ENCODE assay signal across 11 mouse cellular contexts in genomic region chr5:23874457-23874856, GRCm38 (mm10). TPM values are rescaled to one million over a fixed set of nuclear protein-coding genes. Genes with fewer than 3 reads are reported as not detected.
A peak's percentile ranks its signal among the peaks of the same experiment; 100 is the strongest.
DNase-seq lines count a peak whose midpoint lies in the region; ATAC-seq and TF ChIP-seq lines count a peak whose summit lies in the region.
"Had no signal": no experiment of that assay in that cellular context is flagged by ENCODE, and none has a peak within 500 bp of the region (broad histone marks: within the 10 kb centered on the region; RNA-seq: fewer than 3 reads in every experiment).

No protein-coding gene starts in this region.

- ATAC-seq in lung, postnatal 0 days = no peak; the same call in 1 of the 2 replicates
- ATAC-seq in stomach, postnatal 0 days (ENCODE audit: low FRiP score, low TSS enrichment) = 0 out of 2 replicates have a peak, but pooled peaks have one; percentile 38

- no peaks in the 10 kb centered on the region for H3K9me3 ChIP-seq in lung, postnatal 0 days (ENCODE audit: low read length)
- H3K9me3 ChIP-seq in stomach, postnatal 0 days (ENCODE audit: control insufficient read depth, low read length) = no peaks in the 10 kb centered on the region
- no peaks in the 10 kb centered on the region for H3K9me3 ChIP-seq in midbrain, embryonic 10.5 days (replicated peaks)
- H3K9me3 ChIP-seq: hindbrain, embryonic 13.5 days had no signal

- H3K27ac ChIP-seq in lung, postnatal 0 days (ENCODE audit: low read length) = no peak overlapping the region
- H3K27ac ChIP-seq in macrophage = peak overlapping the region; percentile 32; the same call in 1 of the 2 replicates
- H3K27ac ChIP-seq in stomach, postnatal 0 days (replicated peaks) = no peak overlapping the region
- H3K27ac ChIP-seq in midbrain, embryonic 10.5 days (replicated peaks) = no peak overlapping the region
- H3K27ac ChIP-seq: hindbrain, embryonic 13.5 days; liver, embryonic 14.5 days had no signal

- DNase-seq in lung, adult 18-20 months = peak; percentile 15 to 31
- DNase-seq in lung, postnatal 0 days (ENCODE audit: low spot score) = no peak
- peak; percentile 37 to 57 for DNase-seq in heart, adult 9 months (ENCODE audit: low spot score in 2 of 2)
- no peak for DNase-seq in stomach, postnatal 0 days (ENCODE audit: low spot score)
- no peak for DNase-seq in midbrain, embryonic 10.5 days (ENCODE audit: low spot score)
- DNase-seq in cerebellum, adult 11 months = no peak
- no peak for DNase-seq in adrenal gland, adult (ENCODE audit: inconsistent age in 2 of 2, low spot score in 1 of 2)
- DNase-seq: adrenal gland, postnatal 25 days had no signal

- H3K4me2 ChIP-seq in lung, postnatal 0 days (replicated peaks; ENCODE audit: low read depth, low read length) = no peak overlapping the region
- H3K4me2 ChIP-seq in stomach, postnatal 0 days (replicated peaks; ENCODE audit: low read depth) = no peak overlapping the region
- H3K4me2 ChIP-seq: hindbrain, embryonic 13.5 days had no signal

- H3K4me1 ChIP-seq in lung, postnatal 0 days (ENCODE audit: insufficient read depth, low read depth, low read length) = no peaks in the 10 kb centered on the region
- no peaks in the 10 kb centered on the region for H3K4me1 ChIP-seq in stomach, postnatal 0 days (replicated peaks; ENCODE audit: control insufficient read depth, insufficient read depth)
- no peaks in the 10 kb centered on the region for H3K4me1 ChIP-seq in midbrain, embryonic 10.5 days
- H3K4me1 ChIP-seq: hindbrain, embryonic 13.5 days had no signal

- no peak for TF ChIP-seq CTCF in lung, postnatal 0 days (IDR thresholded peaks at IDR 0.05)
- no peak for TF ChIP-seq CTCF in stomach, postnatal 0 days (IDR thresholded peaks at IDR 0.05; ENCODE audit: low read depth)

- H3K27me3 ChIP-seq in lung, postnatal 0 days (replicated peaks; ENCODE audit: insufficient read depth, low read length) = no peaks in the 10 kb centered on the region
- H3K27me3 ChIP-seq in stomach, postnatal 0 days (ENCODE audit: control insufficient read depth, insufficient read depth, low read length) = no peaks in the 10 kb centered on the region
- H3K27me3 ChIP-seq in midbrain, embryonic 10.5 days (ENCODE audit: low read depth, poor library complexity, severe bottlenecking) = no peaks in the 10 kb centered on the region

- no peaks in the 10 kb centered on the region for H3K79me2 ChIP-seq in macrophage (ENCODE audit: inconsistent target)

- no peaks in the 10 kb centered on the region for H3K36me3 ChIP-seq in lung, postnatal 0 days (ENCODE audit: insufficient read depth, low read length)
- no peaks in the 10 kb centered on the region for H3K36me3 ChIP-seq in macrophage (ENCODE audit: inconsistent target)
- no peaks in the 10 kb centered on the region for H3K36me3 ChIP-seq in stomach, postnatal 0 days (ENCODE audit: control insufficient read depth, insufficient read depth, low read length)
- no peaks in the 10 kb centered on the region for H3K36me3 ChIP-seq in midbrain, embryonic 10.5 days
- H3K36me3 ChIP-seq: hindbrain, embryonic 13.5 days had no signal

- no peak overlapping the region for H3K4me3 ChIP-seq in lung, postnatal 0 days (ENCODE audit: low read depth, low read length)
- no peak overlapping the region for H3K4me3 ChIP-seq in macrophage (ENCODE audit: inconsistent target)
- no peak overlapping the region for H3K4me3 ChIP-seq in stomach, postnatal 0 days (ENCODE audit: low read depth, low read length)
- no peak overlapping the region for H3K4me3 ChIP-seq in midbrain, embryonic 10.5 days
- H3K4me3 ChIP-seq: hindbrain, embryonic 13.5 days had no signal

- H3K9ac ChIP-seq in lung, postnatal 0 days (replicated peaks; ENCODE audit: low read depth) = no peak overlapping the region
- no peak overlapping the region for H3K9ac ChIP-seq in stomach, postnatal 0 days (ENCODE audit: low read length)
- H3K9ac ChIP-seq: hindbrain, embryonic 13.5 days; liver, embryonic 14.5 days had no signal

- no peak for TF ChIP-seq EP300 in lung, postnatal 0 days (IDR thresholded peaks at IDR 0.05)
- no peak for TF ChIP-seq EP300 in stomach, postnatal 0 days (optimal IDR thresholded peaks at IDR 0.05)

- WGBS in lung, postnatal 0 days = 45% methylated on average over 5 of the region's 5 CpGs
- 30% methylated on average over 5 of the region's 5 CpGs for WGBS in macrophage (ENCODE audit: missing documents)
- 45% methylated on average over 5 of the region's 5 CpGs for WGBS in stomach, postnatal 0 days
- 71% methylated on average over 5 of the region's 5 CpGs for WGBS in midbrain, embryonic 10.5 days

RNA-seq across cellular contexts. Expression of gene Tomm7, which starts 30.5 kb away (rescaled TPM):
- 96.7 and 102 TPM in 2 replicates for polyA plus RNA-seq in lung, postnatal 0 days (2015; fragmentation: Nextera tagmentation; extraction: Ambion mirVana)
- total RNA-seq in macrophage (2018; cell fraction: chromatin; rRNA removed) = 10 to 100 TPM in 1 of 26 experiments, 1 to 10 TPM in 24, under 1 TPM in 1; 0.79 to 12.5 (median 4.1) TPM
- 10 to 100 TPM; 45.0 to 83.7 (median 64.0) TPM for total RNA-seq in macrophage (2018; cell fraction: cytosol; rRNA removed)
- 10 to 100 TPM in 14 of 26 experiments, 1 to 10 TPM in 12; 4.2 to 15.2 (median 10.2) TPM for total RNA-seq in macrophage (2018; cell fraction: nucleus; rRNA removed)
- polyA plus RNA-seq in macrophage (2018) = 30.7 to 70.1 TPM (median 68.5 TPM) in 3 replicates
- polyA plus RNA-seq in stomach, postnatal 0 days (2015; fragmentation: Nextera tagmentation; extraction: Ambion mirVana) = 111 and 117 TPM in 2 replicates
- 119 and 135 TPM in 2 replicates for polyA plus RNA-seq in midbrain, embryonic 10.5 days (2016; fragmentation: Nextera tagmentation; extraction: Ambion mirVana)

Comparison
In these comparisons a context has a peak if more than half of its experiments do, and no peak if none do; other contexts are left out.
1. DNase-seq: peak in lung, adult 18-20 months (2 of 2) and heart, adult 9 months (2 of 2); none in lung, postnatal 0 days (single experiment), stomach, postnatal 0 days (single experiment), midbrain, embryonic 10.5 days (single experiment), cerebellum, adult 11 months (single experiment) and adrenal gland, adult (0 of 2).